Mouse (Mus musculus): ENCODE measurements around the gene Il34. TPM values are rescaled to one million over a fixed set of nuclear protein-coding genes. Genes with fewer than 3 reads are reported as not detected.

Il34 gene
- polyA plus RNA-seq, 1 experiment from 2014 or later, result 5.2 TPM

- H3K27me3 ChIP-seq (ENCODE audit: insufficient read depth, low read length), result no peaks in the 10 kb centered on the region
- no peak for TF ChIP-seq CTCF (IDR thresholded peaks at IDR 0.05; ENCODE audit: low read depth)
- H3K4me1 ChIP-seq (replicated peaks; ENCODE audit: insufficient read depth, low read length), result no peaks in the 10 kb centered on the region
- H3K9me3 ChIP-seq (replicated peaks; ENCODE audit: low read length), result no peaks in the 10 kb centered on the region
- H3K27ac ChIP-seq, result no peak overlapping the region
- no peak overlapping the region for H3K4me3 ChIP-seq (replicated peaks; ENCODE audit: low read depth, low read length)
- H3K4me2 ChIP-seq (ENCODE audit: low read length), result no peak overlapping the region
- no peaks in the 10 kb centered on the region for H3K36me3 ChIP-seq (ENCODE audit: insufficient read depth, low read length)
- H3K9ac ChIP-seq (ENCODE audit: low read depth, low read length), result no peak overlapping the region
- ATAC-seq (replicated peaks; ENCODE audit: low FRiP score, low read depth) (no peak), DNase-seq (ENCODE audit: low spot score) (no peak)
- WGBS, result 71% methylated on average over 5 of the region's 5 CpGs
Measured at GRCm38 (mm10) chr8:110756196-110756595, 49.5 kb downstream of the Il34 start.

GRCm38 (mm10) chr8:110755511-110756170, 50.1 kb downstream of the Il34 start:
- Histone ChIP-seq H3K9me3 (replicated peaks; ENCODE audit: low read length) (no peaks in the 10 kb centered on the region), H3K4me1 (replicated peaks; ENCODE audit: insufficient read depth, low read length) (no peaks in the 10 kb centered on the region), H3K27ac (no peak overlapping the region), H3K27me3 (ENCODE audit: insufficient read depth, low read length) (no peaks in the 10 kb centered on the region), H3K4me2 (ENCODE audit: low read length) (no peak overlapping the region), H3K4me3 (replicated peaks; ENCODE audit: low read depth, low read length) (no peak overlapping the region), H3K36me3 (ENCODE audit: insufficient read depth, low read length) (no peaks in the 10 kb centered on the region), H3K9ac (ENCODE audit: low read depth, low read length) (no peak overlapping the region)
- ATAC-seq (replicated peaks; ENCODE audit: low FRiP score, low read depth), result no peak
- WGBS, result 65% methylated on average over 15 of the region's 15 CpGs
- no peak for TF ChIP-seq CTCF (IDR thresholded peaks at IDR 0.05; ENCODE audit: low read depth)
- no peak for DNase-seq (ENCODE audit: low spot score)

- H3K4me1 ChIP-seq (replicated peaks; ENCODE audit: insufficient read depth, low read length), result no peaks in the 10 kb centered on the region
- ATAC-seq (replicated peaks; ENCODE audit: low FRiP score, low read depth) (peak; percentile 55; the same call in 1 of the 2 replicates), DNase-seq (ENCODE audit: low spot score) (no peak)
- H3K9me3 ChIP-seq (replicated peaks; ENCODE audit: low read length), result no peaks in the 10 kb centered on the region
- no peaks in the 10 kb centered on the region for H3K27me3 ChIP-seq (ENCODE audit: insufficient read depth, low read length)
- no peak for TF ChIP-seq CTCF (IDR thresholded peaks at IDR 0.05; ENCODE audit: low read depth)
- 40% methylated on average over 4 of the region's 4 CpGs for WGBS
- no peak overlapping the region for H3K27ac ChIP-seq
- no peak overlapping the region for H3K4me3 ChIP-seq (replicated peaks; ENCODE audit: low read depth, low read length)
- no peaks in the 10 kb centered on the region for H3K36me3 ChIP-seq (ENCODE audit: insufficient read depth, low read length)
- no peak overlapping the region for H3K9ac ChIP-seq (ENCODE audit: low read depth, low read length)
- no peak overlapping the region for H3K4me2 ChIP-seq (ENCODE audit: low read length)
Measured at GRCm38 (mm10) chr8:110754713-110755112, 51.0 kb downstream of the Il34 start.

GRCm38 (mm10) chr8:110751490-110751889, 54.2 kb downstream of the Il34 start:
- WGBS, result 71% methylated on average over 5 of the region's 5 CpGs
- no peak for TF ChIP-seq CTCF (IDR thresholded peaks at IDR 0.05; ENCODE audit: low read depth)
- no peak overlapping the region for H3K4me3 ChIP-seq (replicated peaks; ENCODE audit: low read depth, low read length)

GRCm38 (mm10) chr8:110750269-110750668, 55.5 kb downstream of the Il34 start:
- Histone ChIP-seq H3K4me3 (replicated peaks; ENCODE audit: low read depth, low read length) (no peak overlapping the region), H3K9ac (ENCODE audit: low read depth, low read length) (no peak overlapping the region), H3K4me2 (ENCODE audit: low read length) (no peak overlapping the region), H3K27ac (no peak overlapping the region), H3K36me3 (ENCODE audit: insufficient read depth, low read length) (no peaks in the 10 kb centered on the region), H3K27me3 (ENCODE audit: insufficient read depth, low read length) (no peaks in the 10 kb centered on the region), H3K4me1 (replicated peaks; ENCODE audit: insufficient read depth, low read length) (no peaks in the 10 kb centered on the region), H3K9me3 (replicated peaks; ENCODE audit: low read length) (no peaks in the 10 kb centered on the region)
- 24% methylated on average over 13 of the region's 13 CpGs for WGBS
- no peak for TF ChIP-seq CTCF (IDR thresholded peaks at IDR 0.05; ENCODE audit: low read depth)
- ATAC-seq (replicated peaks; ENCODE audit: low FRiP score, low read depth) (no peak), DNase-seq (ENCODE audit: low spot score) (no peak)

More at GRCm38 (mm10) chr8:110751490-110751889, 54.2 kb downstream of the Il34 start:
- Histone ChIP-seq H3K9me3 (replicated peaks; ENCODE audit: low read length) (no peaks in the 10 kb centered on the region), H3K27me3 (ENCODE audit: insufficient read depth, low read length) (no peaks in the 10 kb centered on the region), H3K27ac (no peak overlapping the region), H3K4me1 (replicated peaks; ENCODE audit: insufficient read depth, low read length) (no peaks in the 10 kb centered on the region), H3K36me3 (ENCODE audit: insufficient read depth, low read length) (no peaks in the 10 kb centered on the region), H3K4me2 (ENCODE audit: low read length) (no peak overlapping the region), H3K9ac (ENCODE audit: low read depth, low read length) (no peak overlapping the region)
- ATAC-seq (replicated peaks; ENCODE audit: low FRiP score, low read depth) (no peak), DNase-seq (ENCODE audit: low spot score) (no peak)

GRCm38 (mm10) chr8:110749500-110750170, 56.1 kb downstream of the Il34 start:
- no peaks in the 10 kb centered on the region for H3K4me1 ChIP-seq (replicated peaks; ENCODE audit: insufficient read depth, low read length)
- DNase-seq (ENCODE audit: low spot score) (peak; percentile 81), ATAC-seq (replicated peaks; ENCODE audit: low FRiP score, low read depth) (0 out of 2 replicates have a peak, but pooled peaks have one; percentile 12)
- no peak overlapping the region for H3K4me3 ChIP-seq (replicated peaks; ENCODE audit: low read depth, low read length)
- no peaks in the 10 kb centered on the region for H3K27me3 ChIP-seq (ENCODE audit: insufficient read depth, low read length)
- H3K4me2 ChIP-seq (ENCODE audit: low read length), result no peak overlapping the region
- H3K36me3 ChIP-seq (ENCODE audit: insufficient read depth, low read length), result no peaks in the 10 kb centered on the region
- H3K9ac ChIP-seq (ENCODE audit: low read depth, low read length), result no peak overlapping the region
- WGBS, result 58% methylated on average over 10 of the region's 10 CpGs
- no peak overlapping the region for H3K27ac ChIP-seq
- TF ChIP-seq CTCF (IDR thresholded peaks at IDR 0.05; ENCODE audit: low read depth), result peak; percentile 93
- H3K9me3 ChIP-seq (replicated peaks; ENCODE audit: low read length), result no peaks in the 10 kb centered on the region
